Mouse (Mus musculus): ENCODE measurements around the gene Ipo9.

DNA sequence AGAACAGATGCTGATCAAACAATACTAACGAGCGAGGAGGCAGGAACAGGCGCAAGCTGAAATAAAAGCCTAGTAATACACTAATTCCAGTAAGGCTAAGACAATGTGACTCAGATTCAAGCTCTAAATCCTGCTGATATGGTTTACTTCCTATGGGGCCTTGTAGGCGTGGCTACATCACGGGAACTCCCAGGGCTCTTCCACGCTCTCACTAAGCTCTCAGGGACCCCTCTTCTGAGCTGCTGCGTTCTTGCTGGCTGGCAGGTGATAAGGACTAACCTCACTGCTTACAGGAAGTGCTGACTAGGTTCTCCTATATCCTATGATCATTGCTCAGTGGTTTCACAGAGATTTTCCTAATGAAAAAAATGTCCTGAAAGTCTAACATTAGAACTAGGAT, 24.9 kb downstream of the Ipo9 start:
- TF ChIP-seq CTCF (IDR thresholded peaks at IDR 0.05; ENCODE audit: control insufficient read depth, insufficient read depth, insufficient replicate concordance, low read depth, low read length): no peak
- TF ChIP-seq POLR2A (IDR thresholded peaks at IDR 0.05; ENCODE audit: control insufficient read depth, low read depth, low read length): no peak
